Mouse (Mus musculus) liver, adult (tissue): ENCODE results near the gene Spint5.

Experiments used
- GATA4 ChIP-seq: IDR thresholded peaks from 2 replicates; pipeline ENCODE4 v1.6.1; 2014; ENCODE audit warnings: mild to moderate bottlenecking, low read length; ENCODE audit not compliant: insufficient replicate concordance

Spint5 gene

GRCm38 (mm10) chr2:164725895-164726619, 11.0 kb downstream of the Spint5 start:
- TF ChIP-seq GATA4 = no peak

- no peak for TF ChIP-seq GATA4
Measured at GRCm38 (mm10) chr2:164731719-164732118, 16.6 kb downstream of the Spint5 start.

GRCm38 (mm10) chr2:164733259-164733658, 18.2 kb downstream of the Spint5 start:
- TF ChIP-seq GATA4 = no peak

GRCm38 (mm10) chr2:164734839-164735238, 19.7 kb downstream of the Spint5 start:
- no peak for TF ChIP-seq GATA4

GRCm38 (mm10) chr2:164735446-164735845, 20.3 kb downstream of the Spint5 start:
- no peak for TF ChIP-seq GATA4

- TF ChIP-seq GATA4 = no peak
Measured at GRCm38 (mm10) chr2:164737377-164738090, 22.4 kb downstream of the Spint5 start.

GRCm38 (mm10) chr2:164739876-164740275, 24.8 kb downstream of the Spint5 start:
- no peak for TF ChIP-seq GATA4

GRCm38 (mm10) chr2:164744987-164745386, 29.9 kb downstream of the Spint5 start:
- TF ChIP-seq GATA4 = no peak

GRCm38 (mm10) chr2:164745843-164746479, 30.9 kb downstream of the Spint5 start, which contains the start of the genes Wfdc3 and Dnttip1:
TSS of gene Wfdc3 (minus strand) at chr2:164745931.
TSS of gene Dnttip1 (plus strand) at chr2:164745983.
- TF ChIP-seq GATA4 = no peak; the same call in 1 of the 2 replicates

- TF ChIP-seq GATA4 = no peak
Measured at GRCm38 (mm10) chr2:164746693-164747092, 31.6 kb downstream of the Spint5 start.

GRCm38 (mm10) chr2:164748191-164748590, 33.1 kb downstream of the Spint5 start:
- TF ChIP-seq GATA4 = no peak

- TF ChIP-seq GATA4 = no peak
Measured at GRCm38 (mm10) chr2:164748991-164749390, 33.9 kb downstream of the Spint5 start.

GRCm38 (mm10) chr2:164752454-164752853, 37.3 kb downstream of the Spint5 start:
- no peak for TF ChIP-seq GATA4

GRCm38 (mm10) chr2:164754105-164754504, 39.0 kb downstream of the Spint5 start:
- TF ChIP-seq GATA4 = no peak

GRCm38 (mm10) chr2:164754800-164755199, 39.7 kb downstream of the Spint5 start:
- TF ChIP-seq GATA4 = no peak

GRCm38 (mm10) chr2:164757841-164758240, 42.7 kb downstream of the Spint5 start:
- TF ChIP-seq GATA4 = no peak
